Mouse (Mus musculus): ENCODE data around the gene Chd9.
"Not testable (repeated sequence)": the region's sequence is repeated elsewhere in the genome, so short reads cannot be mapped to it uniquely, and the experiment has no call there.

The Chd9 gene

DNA sequence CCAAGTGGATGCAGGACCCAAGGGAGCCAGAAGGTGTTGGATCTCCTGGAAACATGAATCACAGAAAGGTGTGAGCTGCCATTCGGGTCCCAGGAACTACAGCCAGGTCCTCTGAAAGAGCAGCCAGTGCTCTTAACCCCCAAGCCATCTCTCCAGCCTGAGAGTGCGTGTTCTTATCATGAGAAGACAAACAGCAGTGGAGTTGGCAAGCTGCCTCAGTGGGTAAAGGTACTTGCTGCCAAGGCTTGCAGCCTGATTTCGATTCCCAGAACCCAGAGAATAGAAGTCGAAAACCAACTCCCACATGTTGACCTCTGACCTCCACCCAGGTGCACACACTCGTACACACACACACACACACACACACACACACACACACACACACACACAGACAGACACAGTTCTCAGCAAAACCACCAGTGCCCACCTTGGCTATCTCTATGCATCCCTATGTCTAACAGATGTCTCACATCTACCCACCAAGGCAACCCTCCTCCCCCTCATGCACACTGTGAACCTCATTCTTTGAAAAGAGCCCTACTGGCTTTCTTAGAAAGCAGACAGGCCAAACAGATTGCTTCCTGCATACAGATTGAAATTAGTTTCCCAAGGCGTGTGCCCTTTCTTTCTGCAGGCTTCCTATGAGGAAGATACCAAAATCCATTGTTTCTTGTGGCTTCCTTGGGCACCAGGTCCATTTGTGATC, 43.4 kb downstream of the Chd9 start:
- DNase-seq = peak; percentile 33 to 39

DNA sequence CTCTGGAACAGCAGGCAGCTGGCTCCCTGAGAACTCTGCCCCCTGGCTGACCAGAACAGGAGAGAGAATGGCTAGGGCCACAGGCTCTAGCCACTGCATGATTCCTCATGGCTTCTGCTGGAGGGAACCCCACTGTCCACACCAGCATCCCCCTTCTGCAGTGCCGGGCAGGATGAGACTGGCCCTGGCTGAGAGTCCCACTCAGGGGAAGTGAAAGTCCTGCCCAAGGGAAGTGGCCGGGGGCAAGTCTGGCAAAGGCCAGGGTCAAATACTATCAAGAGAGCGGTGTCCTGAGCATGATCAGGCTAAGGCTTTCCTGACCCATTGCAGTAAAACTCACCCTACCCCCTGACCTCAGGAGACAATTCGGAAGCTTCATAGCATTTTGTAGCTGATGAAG, 44.9 kb downstream of the Chd9 start:
- peak; percentile 33 to 35 for DNase-seq

DNA sequence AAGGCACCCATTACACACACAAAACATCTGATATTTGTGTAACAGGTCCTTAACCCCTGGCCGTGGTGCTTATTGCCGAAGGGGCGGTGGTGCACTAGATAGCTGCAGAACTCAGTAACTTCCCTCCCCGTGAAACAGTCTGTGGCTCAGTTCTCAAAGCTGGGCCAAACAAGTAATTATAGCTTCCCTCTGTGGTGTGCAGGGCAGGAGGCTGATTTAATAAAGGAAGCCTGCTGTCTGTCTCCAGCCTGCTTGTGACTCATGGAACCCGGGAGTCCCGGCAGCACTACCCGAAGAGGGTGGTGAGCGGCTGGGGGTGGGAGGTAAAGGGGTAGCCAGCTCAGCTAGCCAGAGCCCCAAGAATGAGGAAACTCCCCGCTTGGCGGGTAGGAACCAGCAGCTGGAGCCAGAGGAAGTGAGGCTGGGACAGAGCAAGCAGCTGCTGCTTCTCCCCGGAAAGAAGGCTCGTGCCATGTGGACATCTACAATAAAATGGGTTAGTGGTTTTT, 48.1 kb downstream of the Chd9 start:
- peak; percentile 77 to 85 for DNase-seq

DNA sequence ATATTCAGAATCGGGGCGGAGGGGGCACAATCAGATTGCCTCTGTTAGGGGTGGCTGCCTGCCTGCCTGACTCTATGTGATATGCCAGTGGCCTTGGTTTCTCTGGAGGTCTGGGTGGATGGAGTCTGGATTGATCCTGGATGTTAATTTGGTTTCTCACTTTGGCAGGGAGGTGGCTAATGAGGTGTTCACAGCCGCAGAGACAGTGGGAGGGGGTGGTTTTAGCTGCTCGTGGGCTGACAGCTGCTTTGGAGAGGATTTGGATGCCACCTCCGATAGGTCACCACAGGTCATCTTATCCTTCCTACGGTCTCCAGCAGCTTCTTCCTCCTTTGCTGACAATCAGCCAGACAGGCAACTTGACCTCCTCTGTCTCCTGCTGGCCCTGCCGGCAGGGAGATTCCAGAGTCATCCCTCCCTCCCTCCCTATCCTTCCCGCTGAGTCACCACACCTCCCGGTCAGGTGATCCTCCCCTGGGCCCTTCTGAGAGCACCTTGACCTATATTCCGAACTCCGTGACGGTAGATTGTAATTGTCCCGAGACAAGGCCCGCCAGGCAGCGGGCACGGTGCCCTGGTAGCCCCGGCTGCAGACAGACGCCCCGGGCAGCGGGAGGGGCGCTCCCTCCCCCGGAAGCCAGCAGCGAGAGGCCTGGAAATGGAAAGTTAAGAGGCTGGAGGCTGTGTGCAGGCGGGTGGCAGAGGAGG, 48.7 kb downstream of the Chd9 start:
- peak; percentile 87 to 93 for DNase-seq

DNA sequence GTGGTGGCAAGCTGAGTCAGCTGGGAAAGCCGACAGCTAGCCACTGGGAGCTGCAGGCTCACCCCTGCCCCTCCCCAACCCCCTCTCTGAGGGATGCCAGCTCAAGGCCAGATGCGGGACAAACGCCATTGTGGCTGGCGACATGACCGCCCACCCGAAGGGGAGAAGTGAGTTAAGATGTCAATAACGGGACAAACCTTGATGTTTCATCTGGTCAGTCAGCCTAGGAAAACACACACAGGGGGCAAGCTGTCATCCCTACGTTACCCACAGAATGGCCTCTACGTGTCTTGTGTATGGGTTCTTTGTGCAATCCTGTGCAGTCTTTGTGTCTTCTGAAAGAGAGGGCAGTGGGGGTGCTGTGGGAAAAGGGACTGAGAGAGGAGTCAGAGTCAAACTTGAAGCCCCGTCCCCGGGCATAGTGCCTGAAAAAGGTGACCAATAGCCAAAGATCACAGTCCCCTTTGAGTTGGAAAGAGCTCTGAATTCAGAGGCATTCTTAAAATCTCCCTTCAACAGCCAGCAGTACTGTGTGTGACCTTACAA, 49.4 kb downstream of the Chd9 start:
- DNase-seq = no peak

DNA sequence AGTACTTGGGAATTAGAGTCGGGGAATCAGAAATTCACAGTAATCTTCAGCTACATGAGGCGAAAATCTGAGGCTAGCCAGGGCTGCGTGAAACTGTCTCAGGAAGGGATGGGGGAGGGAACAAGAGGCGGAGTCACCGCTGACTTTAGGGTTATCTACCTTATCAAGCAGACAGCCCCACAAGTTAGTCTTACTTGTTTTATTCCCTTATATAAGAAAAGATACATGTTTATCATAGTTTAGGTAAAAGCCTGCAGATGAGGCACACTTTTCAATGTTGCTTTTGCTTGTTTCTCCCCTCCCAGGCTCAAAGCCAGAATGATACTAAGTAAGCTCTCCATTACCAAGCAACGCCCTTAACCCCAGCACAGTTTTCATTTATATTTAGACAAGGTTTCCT, 50.4 kb downstream of the Chd9 start:
- no peak for DNase-seq

DNA sequence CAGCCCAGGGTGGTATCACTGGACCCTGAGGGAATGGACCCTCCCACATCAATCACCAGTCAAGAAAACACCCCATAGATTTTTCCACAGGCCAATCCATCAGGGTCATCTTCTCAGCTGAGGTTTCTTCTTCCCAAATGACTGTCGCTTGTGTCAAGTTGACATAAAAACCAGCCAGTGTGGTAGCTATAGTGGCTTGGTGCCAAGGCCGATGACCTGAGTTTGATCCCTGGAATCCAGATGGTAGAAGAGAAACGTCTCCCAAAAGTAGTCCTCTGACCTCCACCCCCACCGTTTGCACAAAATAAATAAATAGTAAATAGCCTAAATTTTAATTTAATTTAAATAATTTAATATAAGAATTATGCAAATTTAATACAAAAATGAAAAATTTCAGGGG, 51.9 kb downstream of the Chd9 start:
- no peak for DNase-seq

DNA sequence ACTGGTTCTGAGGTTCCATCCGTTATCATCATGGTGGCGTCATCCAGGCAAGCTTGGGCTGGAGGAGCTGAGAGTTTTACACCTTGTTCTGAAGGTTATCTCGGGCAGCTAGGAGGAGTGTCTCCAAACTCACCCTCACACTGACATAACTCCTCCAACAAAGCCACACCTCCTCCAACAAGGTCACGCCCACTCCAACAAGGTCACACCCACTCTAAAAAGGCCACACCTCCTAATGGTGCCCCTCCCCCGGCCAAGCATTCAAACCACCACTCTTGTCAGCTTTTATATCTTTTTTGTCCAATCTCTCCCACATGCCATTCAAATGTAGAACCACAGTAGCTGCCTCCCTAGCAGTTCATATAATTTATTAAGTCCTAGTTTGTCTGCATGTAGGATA, 53.0 kb downstream of the Chd9 start:
- DNase-seq = no peak

DNA sequence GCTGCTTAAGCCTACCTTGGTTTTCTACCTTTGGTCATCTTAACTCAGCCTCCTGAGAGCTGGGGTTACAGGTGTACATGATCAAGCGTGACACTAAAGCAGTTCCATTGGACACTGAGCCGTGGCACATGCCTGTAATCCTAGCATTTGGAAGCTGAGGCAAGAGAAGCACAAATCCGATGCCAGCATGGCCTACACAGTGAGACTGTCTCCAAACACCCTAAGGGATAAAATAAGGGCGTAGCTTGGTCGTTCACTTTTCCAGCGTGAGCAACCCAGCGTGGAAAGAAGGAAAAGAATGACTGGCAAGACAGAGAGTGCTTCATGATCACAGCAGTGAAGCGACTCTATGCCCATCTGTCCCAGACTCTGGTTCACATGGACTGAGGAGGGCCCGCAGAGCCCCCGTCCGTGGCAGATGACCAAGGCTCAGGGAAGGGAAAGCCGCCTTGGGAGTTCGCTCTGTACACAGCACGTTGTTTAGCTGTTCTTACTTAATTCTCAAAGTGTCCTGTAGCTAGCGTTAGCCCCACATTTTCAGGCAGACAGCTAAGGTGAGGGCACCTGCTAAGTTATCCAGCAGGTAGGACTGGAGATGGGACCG, 54.0 kb downstream of the Chd9 start:
- DNase-seq = no peak

DNA sequence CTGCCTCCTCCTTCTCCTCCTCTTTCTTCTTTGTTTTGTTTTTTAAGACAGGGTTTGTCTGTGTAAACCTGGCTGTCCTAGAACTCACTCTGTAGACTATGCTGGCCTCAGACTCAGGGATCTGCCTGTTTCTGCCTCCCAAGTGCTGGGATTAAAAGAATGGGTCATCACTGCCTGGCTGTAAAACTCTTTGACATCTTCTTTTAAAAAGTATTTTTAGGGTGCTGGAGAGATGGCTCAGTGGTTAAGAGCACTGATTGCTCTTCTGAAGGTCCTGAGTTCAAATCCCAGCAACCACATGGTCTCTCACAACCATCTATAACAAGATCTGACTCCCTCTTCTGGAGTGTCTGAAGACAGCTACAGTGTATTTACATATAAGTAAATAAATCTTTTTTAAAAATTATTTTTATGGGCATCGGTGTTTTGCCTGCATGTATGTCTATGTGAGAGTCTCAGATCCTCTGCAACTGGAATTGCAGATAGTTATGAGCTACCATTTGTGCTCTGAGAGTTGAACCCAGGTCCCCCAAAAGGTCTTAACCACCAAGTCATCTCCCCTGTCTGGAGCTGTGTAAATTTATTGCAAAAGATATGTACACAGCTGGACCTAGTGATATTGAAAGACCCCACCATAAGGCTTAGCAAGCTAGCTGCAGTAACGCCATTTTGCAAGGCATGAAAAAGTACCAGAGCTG, 57.7 kb downstream of the Chd9 start:
- DNase-seq = no peak

DNA sequence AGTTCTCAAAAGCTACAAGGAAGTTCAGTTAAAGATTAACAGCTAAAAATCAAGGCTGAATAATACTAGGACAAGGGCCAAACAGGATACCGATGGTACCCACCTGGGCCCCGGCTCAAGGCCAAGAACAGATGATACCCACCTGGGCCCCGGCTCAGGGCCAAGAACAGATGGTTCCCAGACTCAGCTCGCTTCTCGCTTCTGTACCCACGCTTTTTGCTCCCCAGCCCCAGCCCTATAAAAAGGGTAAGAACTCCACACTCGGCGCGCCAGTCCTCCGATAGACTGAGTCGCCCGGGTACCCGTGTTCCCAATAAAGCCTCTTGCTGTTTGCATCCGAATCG, 58.2 kb downstream of the Chd9 start:
- DNase-seq = not testable (repeated sequence)

DNA sequence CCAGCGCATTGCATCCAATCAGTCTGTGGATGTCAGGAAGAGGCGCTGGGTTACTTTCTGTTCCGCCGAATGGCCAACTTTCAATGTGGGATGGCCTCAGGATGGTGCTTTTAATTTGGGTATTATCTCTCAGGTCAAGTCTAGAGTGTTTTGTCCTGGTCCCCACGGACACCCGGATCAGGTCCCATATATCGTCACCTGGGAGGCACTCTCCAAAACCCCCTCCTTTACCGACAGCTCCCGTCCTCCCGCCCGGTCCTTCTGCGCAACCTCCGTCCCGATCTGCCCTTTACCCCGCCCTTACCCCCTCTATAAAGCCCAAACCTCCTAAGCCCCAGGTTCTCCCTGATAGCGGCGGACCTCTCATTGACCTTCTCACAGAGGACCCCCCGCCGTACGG, 59.2 kb downstream of the Chd9 start:
- DNase-seq = not testable (repeated sequence)

DNA sequence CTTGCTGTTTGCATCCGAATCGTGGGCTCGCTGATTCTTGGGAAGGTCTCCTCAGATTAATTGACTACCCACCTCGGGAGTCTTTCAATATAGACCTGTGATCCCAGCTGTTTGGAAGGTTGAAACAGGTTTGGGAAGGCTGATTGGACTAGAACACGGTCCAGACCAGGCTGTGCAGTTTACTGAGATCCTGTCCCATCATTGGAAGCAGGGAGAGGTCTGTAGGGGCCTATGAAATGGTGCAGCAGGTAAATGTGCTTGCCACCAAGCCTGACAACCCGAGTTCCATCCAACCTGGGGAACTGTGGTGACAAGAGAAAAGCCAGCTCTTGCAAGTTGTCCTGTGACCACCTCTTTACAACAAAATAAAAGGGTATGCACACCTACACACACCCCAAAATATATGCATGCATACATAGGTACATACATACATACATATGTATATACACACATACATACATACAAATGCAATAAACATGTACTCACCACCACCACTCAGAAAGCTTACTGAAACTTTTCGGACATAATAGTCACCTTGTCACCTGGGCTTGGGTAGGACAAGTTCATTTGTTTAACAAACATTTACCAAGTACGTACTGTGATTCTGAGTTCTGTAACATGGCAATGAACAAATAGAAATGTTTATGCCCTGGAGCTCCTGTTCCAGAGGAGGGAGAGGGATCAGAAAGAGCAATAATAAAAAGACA, 63.9 kb downstream of the Chd9 start:
- DNase-seq = no peak

DNA sequence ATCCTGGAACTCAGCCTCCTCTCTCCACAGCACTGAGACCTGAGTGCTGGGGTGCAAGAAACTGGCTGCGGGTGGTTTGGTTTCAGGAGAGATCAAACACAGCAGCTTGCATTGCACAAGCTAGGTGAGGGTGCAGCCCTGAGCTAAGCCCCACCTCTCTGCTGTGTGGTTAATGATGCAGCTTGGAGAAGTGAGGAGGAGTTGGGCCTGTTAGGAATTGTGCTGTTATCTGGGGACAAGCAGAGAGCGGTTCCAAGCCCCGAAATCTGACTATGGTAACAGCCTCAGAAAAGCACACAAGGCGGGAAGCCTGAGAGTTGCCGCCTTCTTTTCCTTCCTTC, 64.4 kb downstream of the Chd9 start:
- peak in 1 of 2 experiments; percentile 37 for DNase-seq

DNA sequence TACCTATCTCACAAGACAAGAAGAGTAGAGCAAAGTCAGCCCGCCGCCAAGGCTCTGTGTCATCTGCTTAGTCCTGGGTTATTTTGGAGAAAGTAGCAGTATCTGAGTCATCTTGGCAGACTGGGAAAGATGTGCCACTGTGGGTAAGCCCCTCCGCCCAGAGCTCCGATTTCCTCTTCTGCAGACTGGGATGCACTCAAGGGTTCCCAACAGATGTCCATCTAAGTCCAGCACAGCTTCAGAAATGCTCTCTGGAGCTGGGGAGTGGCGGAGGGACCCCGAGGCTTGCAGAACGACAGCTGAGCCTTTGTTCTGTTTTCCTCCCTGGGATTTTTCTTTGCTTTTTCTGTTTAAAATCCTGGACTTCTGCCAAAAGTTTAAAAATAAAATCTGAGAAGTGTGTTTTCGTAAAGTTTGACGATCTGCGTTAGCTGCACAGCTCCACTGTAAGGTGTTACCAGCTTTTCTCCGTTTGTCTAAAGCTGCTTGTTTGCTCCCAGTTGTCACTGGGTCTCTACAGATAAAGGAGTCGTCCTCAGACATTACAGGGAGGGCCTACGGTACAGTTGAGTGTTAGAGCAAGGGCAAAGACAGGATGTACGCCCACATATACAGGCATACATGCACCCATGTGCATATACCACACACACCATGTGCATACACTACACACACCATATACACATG, 66.2 kb downstream of the Chd9 start:
- no peak for DNase-seq

DNA sequence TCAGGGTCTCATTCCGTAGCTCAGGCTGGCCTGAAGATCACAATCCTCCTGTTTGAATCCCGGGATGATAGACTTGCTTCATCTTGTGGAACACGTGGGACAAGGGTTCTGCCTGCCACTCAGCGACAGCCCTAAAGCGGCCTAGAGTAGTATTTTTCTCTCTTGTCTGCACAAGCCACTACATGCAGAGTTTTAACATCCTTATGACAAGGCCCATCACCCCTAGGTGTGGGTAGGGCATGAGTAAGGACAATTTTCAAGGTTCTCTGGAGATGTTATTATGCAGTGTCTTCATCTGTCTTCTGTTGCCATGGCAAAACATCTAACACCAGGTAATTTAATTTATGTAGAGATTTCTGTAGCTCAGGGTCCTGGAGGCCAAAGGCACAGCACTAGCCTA, 69.2 kb downstream of the Chd9 start:
- no peak for DNase-seq

DNA sequence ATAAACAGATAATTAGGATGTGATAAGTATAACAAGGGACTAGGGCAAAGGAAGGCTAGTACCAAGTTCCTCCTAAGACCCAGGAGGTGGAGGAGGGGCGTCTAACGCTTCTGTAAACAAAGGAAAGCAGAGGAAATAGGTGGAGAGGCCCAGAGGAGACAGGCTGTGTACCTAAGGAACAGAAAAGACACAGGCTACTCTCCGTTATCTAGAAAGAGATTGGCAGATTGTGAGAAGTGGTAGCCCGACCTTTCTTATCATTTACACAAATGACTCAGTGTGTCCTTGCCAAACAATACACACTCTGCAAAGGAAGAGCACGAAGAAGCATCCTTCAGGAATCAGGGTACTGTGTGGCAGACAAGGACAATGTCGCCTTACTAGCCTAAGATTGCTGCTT, 70.4 kb downstream of the Chd9 start:
- peak; percentile 25 to 33 for DNase-seq

DNA sequence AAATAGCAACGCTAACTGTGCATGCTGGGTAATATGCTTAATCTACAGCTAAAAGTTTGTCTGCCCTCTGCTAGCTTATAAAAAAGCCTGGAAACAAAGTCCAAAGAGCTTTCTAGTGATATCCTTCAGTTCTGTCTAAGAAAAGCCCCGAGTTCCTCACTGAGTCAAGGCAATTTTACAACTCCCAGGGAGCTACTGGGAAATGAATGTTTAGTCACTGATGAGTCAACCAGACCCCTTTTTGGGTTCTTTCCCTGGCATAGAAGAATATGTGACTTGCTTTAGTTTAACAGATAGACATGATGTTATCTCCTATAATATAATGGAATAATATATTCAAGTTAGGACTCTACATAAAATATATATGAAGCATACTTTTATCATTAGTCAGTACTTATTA, 73.8 kb downstream of the Chd9 start:
- no peak for DNase-seq

DNA sequence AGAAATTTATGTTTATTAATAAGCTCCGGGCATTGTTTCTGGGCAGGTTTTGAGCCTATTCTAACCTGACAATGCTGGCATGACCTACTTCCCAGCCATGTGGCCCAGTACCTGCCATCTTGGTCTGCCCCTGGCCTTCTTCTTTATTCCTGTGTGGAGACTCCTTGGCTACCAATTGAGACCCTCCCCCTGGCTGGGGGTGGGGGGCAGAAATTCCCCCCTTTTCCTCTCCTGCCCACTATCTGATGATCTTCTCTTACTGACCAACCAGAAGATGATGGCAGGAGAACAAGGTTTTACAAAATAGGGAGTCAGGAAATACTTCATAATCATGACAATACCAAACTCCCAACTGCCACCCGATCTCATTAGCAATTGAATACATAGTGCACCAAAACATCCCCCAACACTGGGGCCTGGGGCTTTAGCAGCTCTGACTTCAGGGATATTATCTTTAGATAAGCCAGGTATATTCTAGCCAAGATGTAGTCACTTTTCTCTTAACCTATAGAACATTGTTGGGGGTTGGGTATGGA, 76.1 kb downstream of the Chd9 start:
- DNase-seq = no peak

DNA sequence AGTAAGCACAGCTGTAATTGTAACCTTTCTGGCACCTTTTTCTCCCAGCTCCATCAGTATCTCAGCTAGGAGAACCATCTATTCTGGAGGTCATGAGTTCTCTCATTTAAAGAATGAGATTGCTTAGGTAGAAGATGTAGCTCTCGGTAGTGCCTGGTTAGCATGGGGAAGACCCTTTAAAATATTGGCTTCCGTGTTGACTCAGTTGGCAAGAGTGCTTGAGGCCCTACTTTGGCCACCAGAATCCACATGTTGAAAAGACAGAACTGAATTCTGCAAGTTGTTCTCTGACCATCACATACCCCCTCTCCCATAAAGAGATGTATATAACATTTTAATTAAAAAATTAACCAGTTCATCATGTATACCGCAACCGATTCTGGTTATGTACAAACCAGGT, 78.8 kb downstream of the Chd9 start:
- DNase-seq = no peak

DNA sequence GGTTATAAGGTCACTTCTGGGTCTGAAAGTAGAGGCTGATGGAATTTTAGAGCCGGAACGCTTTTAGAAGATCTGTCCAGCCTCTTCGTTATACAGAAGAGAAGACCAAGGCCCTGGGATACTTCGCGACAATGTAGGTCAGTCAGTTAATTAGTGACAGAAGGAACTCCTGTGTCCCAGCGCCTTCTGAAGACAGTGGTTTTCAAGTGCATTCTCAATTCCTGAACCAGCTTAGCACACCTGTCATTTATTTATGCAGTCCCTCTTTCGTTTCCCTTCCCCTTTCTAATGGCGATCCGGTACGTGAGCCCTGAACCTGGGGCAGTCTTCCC, 79.3 kb downstream of the Chd9 start:
- no peak for DNase-seq

Measured in lung, postnatal 4 days (tissue).